Mouse (Mus musculus) embryonic facial prominence, embryonic 10.5 days (tissue): Measurements from ENCODE around the gene Abhd17b. TPM values are rescaled to one million over a fixed set of nuclear protein-coding genes. Genes with fewer than 3 reads are reported as not detected.

ENCODE experiments used
- DNase-seq: peaks from one replicate; pipeline ENCODE4 v3.0.0-alpha.2; 2017; ENCODE audit warnings: low spot score
- H3K27ac ChIP-seq: fragments of 300-500 bp; sonication (generic); replicated peaks from 2 replicates; pipeline ENCODE4 v1.5.1; 2016; ENCODE audit warnings: mild to moderate bottlenecking
- H3K27me3 ChIP-seq: fragments of 300-500 bp; sonication (generic); replicated peaks from 2 replicates; pipeline ENCODE4 v1.6.1; 2016; ENCODE audit warnings: low read depth, mild to moderate bottlenecking; ENCODE audit not compliant: poor library complexity, severe bottlenecking
- H3K36me3 ChIP-seq: fragments of 300-500 bp; sonication (generic); replicated peaks from 2 replicates; pipeline ENCODE4 v1.6.1; 2016; ENCODE audit warnings: mild to moderate bottlenecking, moderate library complexity
- H3K4me1 ChIP-seq: fragments of 300-500 bp; sonication (generic); 2 replicates; pipeline ENCODE4 v1.6.1; 2016
- H3K4me3 ChIP-seq: fragments of 300-500 bp; sonication (generic); 2 replicates; pipeline ENCODE4 v1.5.1; 2016; ENCODE audit warnings: mild to moderate bottlenecking, moderate library complexity
- H3K9me3 ChIP-seq: fragments of 300-500 bp; sonication (generic); 2 replicates; pipeline ENCODE4 v1.6.1; 2016; ENCODE audit warnings: mild to moderate bottlenecking
- WGBS: fragments of 180-500 bp; shearing (Covaris S2); methylation state at CpG from one replicate; pipeline ENCODE4 v1.1.7; 2016; 5-methylcytosine and 5-hydroxymethylcytosine counted together
- polyA plus RNA-seq: library from polyadenylated mRNA; unstranded; fragments of >200 nt; fragmentation: Nextera tagmentation; extraction: Ambion mirVana; gene quantifications from 2 replicates; pipeline ENCODE4 v1.2.1, GENCODE M21; 2016

Gene Abhd17b
- polyA plus RNA-seq, 1 experiment from 2014 or later, result 28.0 TPM

DNA sequence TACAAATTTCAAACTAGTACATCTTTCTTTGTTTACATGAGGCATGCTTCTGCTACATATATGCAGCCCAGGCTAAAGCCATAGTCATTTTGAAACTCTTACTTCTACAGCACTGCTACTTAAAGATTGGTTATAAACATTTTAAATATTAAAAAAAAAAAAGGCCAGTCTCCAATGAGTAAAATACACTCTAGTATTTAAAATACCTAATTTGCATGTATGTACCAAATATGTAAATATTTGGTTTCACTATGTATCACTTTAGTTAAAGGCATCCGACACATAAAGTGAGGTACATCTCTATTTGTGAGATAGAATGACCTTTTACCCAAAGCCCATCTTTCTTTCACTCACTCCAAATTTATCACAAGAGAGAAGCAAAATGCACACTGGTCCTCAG lies 24.0 kb upstream of the Abhd17b start:
- no peak for DNase-seq
- H3K9me3 ChIP-seq, result no peaks in the 10 kb centered on the region
- 96% methylated on average over 1 of the region's 1 CpGs for WGBS

DNA sequence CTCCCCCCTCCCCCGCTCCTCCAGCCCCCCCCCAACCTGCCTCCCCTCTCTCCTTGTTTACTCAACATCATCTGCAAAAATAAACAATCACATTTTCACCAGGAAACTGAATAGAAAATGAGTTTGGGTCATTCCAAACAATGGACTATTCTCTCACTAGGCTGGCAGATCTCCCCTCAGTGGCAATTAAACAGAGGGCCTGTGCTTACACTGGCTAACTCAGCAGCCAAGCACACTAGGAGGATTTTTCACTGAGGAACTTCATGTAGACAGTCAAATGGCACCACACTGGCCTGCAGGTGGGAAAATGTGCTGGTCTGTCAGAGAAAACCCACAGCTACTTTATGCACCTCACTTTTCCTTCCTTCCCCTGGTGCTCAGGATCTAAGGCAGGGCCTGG lies 23.5 kb upstream of the Abhd17b start:
- no peak overlapping the region for H3K27ac ChIP-seq
- no peak overlapping the region for H3K4me3 ChIP-seq
- DNase-seq, result no peak
- 68% methylated on average over 1 of the region's 1 CpGs for WGBS
- no peaks in the 10 kb centered on the region for H3K36me3 ChIP-seq
- H3K9me3 ChIP-seq, result no peaks in the 10 kb centered on the region
- H3K4me1 ChIP-seq, result peaks cover 9% of the 10 kb centered on the region; the same call in 1 of the 2 replicates
- H3K27me3 ChIP-seq, result no peaks in the 10 kb centered on the region

More for the DNA sequence above, 24.0 kb upstream of the Abhd17b start:
- H3K36me3 ChIP-seq, result no peaks in the 10 kb centered on the region
- H3K4me3 ChIP-seq, result no peak overlapping the region
- no peak overlapping the region for H3K27ac ChIP-seq
- peaks cover 9% of the 10 kb centered on the region; the same call in 1 of the 2 replicates for H3K4me1 ChIP-seq
- no peaks in the 10 kb centered on the region for H3K27me3 ChIP-seq

DNA sequence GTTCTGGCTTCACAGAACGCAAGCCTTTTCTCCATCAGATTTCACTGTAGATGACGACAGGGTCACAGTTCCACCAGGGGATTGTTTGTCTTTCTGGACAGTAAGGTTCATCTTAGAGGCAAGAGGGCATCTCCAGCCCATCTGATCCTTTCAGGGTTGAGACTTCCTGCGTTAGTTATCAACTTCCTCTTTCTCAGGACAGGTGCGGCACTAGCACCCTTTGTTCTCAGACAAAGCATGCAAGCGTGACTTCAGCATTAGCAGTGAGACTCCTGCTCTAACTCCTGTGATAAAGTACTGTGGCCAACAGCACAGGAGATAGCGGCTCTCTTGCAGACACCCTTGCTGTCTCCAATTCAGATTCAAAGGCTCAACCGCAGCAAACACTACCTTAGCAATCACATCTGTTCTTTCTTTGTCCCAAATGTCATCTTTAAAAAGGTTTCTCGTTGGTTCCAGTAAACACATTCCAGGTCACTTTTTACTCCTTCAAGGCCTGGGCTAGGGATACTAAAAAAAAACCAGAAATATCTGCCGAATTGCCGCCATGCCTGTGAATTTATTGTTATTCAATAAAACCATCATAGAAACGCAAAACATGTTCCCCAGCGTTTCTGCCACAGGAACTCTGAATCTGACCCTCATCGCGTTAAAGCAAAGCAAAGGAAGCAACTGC lies 22.2 kb upstream of the Abhd17b start:
- Histone ChIP-seq H3K27ac (no peak overlapping the region), H3K4me1 (peaks cover 9% of the 10 kb centered on the region; the same call in 1 of the 2 replicates), H3K9me3 (no peaks in the 10 kb centered on the region), H3K4me3 (no peak overlapping the region), H3K27me3 (no peaks in the 10 kb centered on the region), H3K36me3 (no peaks in the 10 kb centered on the region)
- 73% methylated on average over 14 of the region's 14 CpGs for WGBS
- no peak for DNase-seq

DNA sequence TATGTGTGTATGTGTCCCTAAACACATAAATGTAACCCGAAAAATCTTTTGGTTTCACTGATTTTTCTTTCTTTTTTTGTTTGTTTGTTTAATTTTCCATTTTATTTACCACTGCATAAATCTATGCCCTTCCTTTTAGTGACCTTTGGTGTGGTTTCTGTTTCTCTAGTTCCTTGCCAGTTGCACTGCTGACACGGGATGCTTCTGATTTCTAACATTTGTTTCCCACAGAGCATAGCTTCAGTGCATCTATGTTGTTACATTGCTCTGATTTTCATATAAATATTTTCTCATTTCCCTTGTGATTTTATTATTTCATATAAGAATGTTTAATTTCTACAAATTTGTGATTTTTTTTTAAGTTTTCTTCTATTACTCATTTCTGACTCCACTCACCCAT lies 17.6 kb upstream of the Abhd17b start:
- no peaks in the 10 kb centered on the region; the same call in 1 of the 2 replicates for H3K36me3 ChIP-seq
- H3K27ac ChIP-seq, result no peak overlapping the region
- DNase-seq, result no peak
- no peak overlapping the region for H3K4me3 ChIP-seq
- peaks cover 3% of the 10 kb centered on the region; the same call in 1 of the 2 replicates for H3K4me1 ChIP-seq
- H3K9me3 ChIP-seq, result no peaks in the 10 kb centered on the region
- H3K27me3 ChIP-seq, result no peaks in the 10 kb centered on the region
- 85% methylated on average over 2 of the region's 2 CpGs for WGBS

DNA sequence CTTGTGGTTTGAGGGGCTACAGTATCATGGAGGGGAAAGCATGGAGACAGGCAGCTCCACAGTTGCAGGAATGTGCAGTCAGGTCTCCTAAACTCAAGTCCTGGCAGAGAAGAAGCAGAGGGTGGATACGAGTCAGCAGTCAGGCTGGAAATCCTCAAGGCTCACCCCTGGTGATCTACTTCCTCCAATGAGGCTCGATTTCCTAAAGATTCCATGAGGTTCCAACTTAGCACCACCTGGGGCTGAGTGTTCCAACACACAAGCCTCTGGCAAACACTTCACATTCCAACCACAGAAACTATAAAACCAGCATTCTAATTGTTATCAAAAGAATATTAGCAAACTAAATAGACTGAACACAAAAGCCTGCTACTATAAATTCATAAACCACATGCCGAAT lies 16.1 kb upstream of the Abhd17b start:
- Histone ChIP-seq H3K36me3 (no peaks in the 10 kb centered on the region; the same call in 1 of the 2 replicates), H3K27ac (no peak overlapping the region), H3K4me3 (no peak overlapping the region), H3K9me3 (no peaks in the 10 kb centered on the region), H3K27me3 (no peaks in the 10 kb centered on the region), H3K4me1 (no peaks in the 10 kb centered on the region)
- DNase-seq, result no peak
- WGBS, result 91% methylated on average over 3 of the region's 3 CpGs

DNA sequence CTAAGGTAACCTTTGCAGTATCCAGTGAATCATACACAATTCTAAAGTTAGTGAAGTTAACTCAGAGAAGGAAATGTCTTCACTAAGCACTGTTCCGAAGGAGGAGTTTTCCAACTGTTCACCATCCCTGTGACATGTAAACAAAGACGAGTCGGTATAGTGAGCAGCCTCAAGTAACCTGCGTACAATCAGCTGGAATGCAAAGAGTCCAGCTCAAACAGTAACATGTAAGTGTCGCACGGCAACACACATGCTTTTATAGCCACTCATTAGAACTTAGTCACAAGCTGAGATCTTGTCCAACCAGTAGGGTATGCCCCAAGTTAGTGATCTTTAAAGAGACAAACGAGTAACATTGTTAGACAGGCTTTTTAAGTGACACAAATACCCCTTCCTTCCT lies 15.3 kb upstream of the Abhd17b start:
- 91% methylated on average over 7 of the region's 7 CpGs for WGBS
- Histone ChIP-seq H3K4me3 (no peak overlapping the region), H3K27me3 (no peaks in the 10 kb centered on the region), H3K36me3 (no peaks in the 10 kb centered on the region; the same call in 1 of the 2 replicates), H3K9me3 (no peaks in the 10 kb centered on the region), H3K27ac (no peak overlapping the region), H3K4me1 (no peaks in the 10 kb centered on the region)
- no peak for DNase-seq

DNA sequence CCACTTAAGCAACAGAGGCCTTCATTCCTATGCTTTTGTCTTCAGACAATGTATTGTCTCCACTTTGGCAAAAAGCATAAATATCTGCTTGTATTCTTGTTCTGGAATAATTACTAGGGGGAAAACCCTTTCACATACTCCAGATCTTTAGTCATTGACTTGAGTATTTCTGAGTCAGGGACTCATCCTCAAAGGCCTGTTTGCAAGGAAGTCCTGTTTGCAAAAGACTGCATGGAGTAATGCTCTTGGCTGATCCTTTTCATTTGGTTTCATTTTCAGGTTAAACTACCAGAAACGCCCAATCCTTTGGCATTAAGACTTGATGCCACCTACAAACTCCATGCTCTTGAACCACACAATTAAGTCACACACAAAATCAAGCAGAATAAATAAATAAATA lies 9.1 kb upstream of the Abhd17b start:
- Histone ChIP-seq H3K36me3 (no peaks in the 10 kb centered on the region), H3K27ac (no peak overlapping the region), H3K4me1 (peaks cover 17% of the 10 kb centered on the region; the same call in 1 of the 2 replicates), H3K4me3 (no peak overlapping the region), H3K9me3 (no peaks in the 10 kb centered on the region), H3K27me3 (no peaks in the 10 kb centered on the region)
- WGBS, result 87% methylated on average over 1 of the region's 1 CpGs
- DNase-seq, result no peak

DNA sequence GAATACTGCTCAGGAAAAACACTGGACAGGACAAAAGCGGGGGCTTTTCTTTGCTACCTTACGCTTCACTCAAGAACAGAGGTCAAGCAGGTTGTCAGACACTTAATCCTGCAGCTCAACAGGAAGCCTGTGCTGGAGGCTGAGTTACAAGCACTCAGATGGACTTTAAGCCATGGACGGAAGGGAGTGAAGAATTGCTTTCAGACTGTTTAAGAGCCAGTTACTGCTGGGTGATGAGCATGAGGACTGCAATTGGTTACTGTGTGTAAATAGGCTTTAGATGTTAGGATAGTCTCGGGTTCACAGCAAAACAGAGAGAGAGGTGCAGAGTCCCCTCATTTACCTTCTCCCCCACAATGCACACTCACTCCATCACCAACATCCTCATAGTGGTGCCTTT lies 7.7 kb upstream of the Abhd17b start:
- Histone ChIP-seq H3K36me3 (no peaks in the 10 kb centered on the region), H3K27ac (no peak overlapping the region), H3K9me3 (no peaks in the 10 kb centered on the region), H3K4me1 (peaks cover 17% of the 10 kb centered on the region; the same call in 1 of the 2 replicates), H3K27me3 (no peaks in the 10 kb centered on the region), H3K4me3 (no peak overlapping the region)
- 64% methylated on average over 4 of the region's 4 CpGs for WGBS
- DNase-seq, result no peak

DNA sequence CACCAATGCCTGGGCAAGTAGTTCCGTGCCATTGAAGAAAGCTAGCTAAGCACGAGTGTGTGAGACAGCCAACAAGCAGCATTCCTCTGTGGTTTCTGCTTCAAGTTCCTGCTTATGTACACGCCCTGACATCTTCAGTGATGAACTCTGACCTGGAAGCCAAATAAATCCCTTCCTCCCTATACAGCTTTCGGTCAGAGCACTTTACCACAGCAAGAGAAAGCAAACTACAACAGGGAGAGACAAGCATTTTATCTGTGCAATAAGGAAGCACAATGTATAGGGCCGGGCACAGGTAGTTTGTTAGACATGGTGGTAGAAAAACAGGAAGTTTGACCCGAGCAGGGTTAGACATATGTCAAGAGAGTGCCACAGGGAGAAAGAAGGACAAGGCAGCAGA lies 6.8 kb upstream of the Abhd17b start:
- Histone ChIP-seq H3K4me3 (no peak overlapping the region), H3K27me3 (no peaks in the 10 kb centered on the region), H3K27ac (no peak overlapping the region), H3K36me3 (0 out of 2 replicates have a peak, but pooled peaks cover 2% of the 10 kb centered on the region), H3K9me3 (no peaks in the 10 kb centered on the region), H3K4me1 (peaks cover 25% of the 10 kb centered on the region)
- DNase-seq, result no peak
- WGBS, result 73% methylated on average over 6 of the region's 6 CpGs

DNA sequence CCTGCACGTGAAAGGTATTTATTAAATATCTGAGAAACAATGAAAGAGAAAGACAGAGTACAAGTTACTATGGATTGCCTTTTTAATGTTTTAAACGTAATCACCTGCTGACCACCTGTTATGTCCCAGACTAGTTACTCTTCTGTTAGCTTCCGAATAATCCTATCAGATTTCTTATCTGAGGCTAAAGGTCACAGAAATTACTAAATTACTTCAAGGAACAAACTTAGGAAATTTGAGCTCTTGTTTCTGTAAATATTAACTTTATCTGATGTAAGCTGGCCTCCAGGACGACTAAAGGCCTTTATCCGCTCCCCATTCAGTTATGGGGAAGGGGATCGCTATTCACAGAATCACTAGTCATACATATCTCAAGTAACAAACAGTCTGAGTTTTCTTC lies 1.3 kb upstream of the Abhd17b start:
- WGBS, result 40% methylated on average over 6 of the region's 6 CpGs
- Histone ChIP-seq H3K27me3 (no peaks in the 10 kb centered on the region), H3K27ac (peak overlapping the region; percentile 97; the same call in 1 of the 2 replicates), H3K4me1 (peaks cover 35% of the 10 kb centered on the region), H3K36me3 (peaks cover 5% of the 10 kb centered on the region; the same call in 1 of the 2 replicates), H3K4me3 (peak overlapping the region; percentile 94), H3K9me3 (no peaks in the 10 kb centered on the region)
- no peak for DNase-seq

DNA sequence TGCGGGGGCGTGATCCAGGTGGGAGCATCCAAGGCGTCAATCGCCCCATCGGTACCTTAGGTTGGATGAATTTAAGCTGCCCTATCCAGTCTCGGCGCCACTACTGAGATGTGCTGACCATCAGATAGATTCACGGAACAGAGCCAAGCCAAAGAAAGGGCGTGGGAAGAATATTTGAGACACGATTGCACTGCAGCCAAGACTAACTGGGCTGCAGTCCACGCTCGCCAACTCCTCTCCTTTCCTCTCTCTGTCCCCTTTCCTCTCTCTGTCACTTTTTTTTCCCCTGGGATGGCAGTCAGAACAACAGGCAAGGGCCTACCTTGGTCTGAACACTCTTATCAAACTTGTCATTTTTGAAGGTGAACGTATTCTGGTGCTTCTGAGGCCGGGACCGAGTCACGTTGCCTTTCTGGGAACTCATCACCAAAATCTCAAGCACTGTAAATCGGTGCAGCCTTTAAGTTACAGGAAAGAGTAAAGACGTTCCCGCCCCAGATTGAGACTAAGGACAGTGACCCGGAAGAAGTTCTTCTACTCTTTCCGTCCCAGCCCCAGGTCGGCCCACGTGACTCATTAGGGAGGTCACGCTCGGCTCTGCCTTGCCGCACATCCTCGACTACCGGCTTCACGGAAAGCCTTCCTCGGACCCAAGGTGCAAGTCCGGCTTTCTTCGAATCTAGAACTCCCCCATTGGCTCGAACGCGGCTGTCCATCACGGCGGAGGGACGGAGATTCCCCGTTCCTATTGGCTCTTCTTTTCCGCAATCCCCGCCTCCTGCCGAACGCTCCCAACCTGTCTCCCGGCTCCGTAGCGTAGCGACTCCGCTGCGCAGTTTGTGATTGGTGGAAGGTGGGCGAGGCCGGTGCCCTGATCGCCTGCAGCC lies 457 bp upstream of the Abhd17b start, which contains the start of gene 1110059E24Rik:
TSS of gene 1110059E24Rik (minus strand) at position 692 of the 887 bp plus-strand sequence.
- peak; percentile 98 for DNase-seq
- Histone ChIP-seq H3K4me1 (peaks cover 33% of the 10 kb centered on the region), H3K27ac (peak within 1 kb of the TSS; percentile 97), H3K4me3 (peak within 1 kb of the TSS; percentile 94), H3K36me3 (peaks cover 7% of the 10 kb centered on the region; the same call in 1 of the 2 replicates), H3K9me3 (no peaks in the 10 kb centered on the region), H3K27me3 (no peaks in the 10 kb centered on the region)
- WGBS, result 5% methylated on average over 52 of the region's 52 CpGs

DNA sequence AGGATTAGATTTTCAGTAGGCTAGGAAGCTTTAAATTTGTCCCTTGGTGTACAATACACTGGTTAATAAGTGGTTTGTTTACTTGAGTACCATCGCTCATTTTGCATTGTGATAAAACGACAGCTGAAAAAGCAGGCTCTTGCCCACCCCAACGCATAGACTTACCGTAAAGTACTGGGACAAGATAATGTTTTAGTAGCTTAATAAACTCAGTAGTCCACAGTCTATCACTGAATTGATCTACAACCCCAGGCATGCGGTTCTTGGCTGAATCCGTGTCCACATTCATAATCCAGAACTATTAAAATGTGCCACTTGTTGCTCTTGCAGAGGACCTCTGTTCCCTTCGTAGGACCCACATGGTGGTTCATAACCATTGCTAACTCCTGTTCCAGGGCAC lies 1.8 kb downstream of the Abhd17b start:
- DNase-seq, result no peak
- Histone ChIP-seq H3K27ac (no peak overlapping the region), H3K4me1 (peaks cover 28% of the 10 kb centered on the region), H3K4me3 (peak overlapping the region; percentile 94), H3K36me3 (peaks cover 7% of the 10 kb centered on the region; the same call in 1 of the 2 replicates), H3K27me3 (no peaks in the 10 kb centered on the region), H3K9me3 (no peaks in the 10 kb centered on the region)
- 80% methylated on average over 7 of the region's 7 CpGs for WGBS
